Mouse (Mus musculus): Measurements from ENCODE around the gene Fabp3. TPM values are rescaled to one million over a fixed set of nuclear protein-coding genes. Genes with fewer than 3 reads are reported as not detected.

Gene Fabp3
- polyA plus RNA-seq (2015; fragmentation: Nextera tagmentation; extraction: Ambion mirVana): 395 and 401 TPM in 2 replicates

GRCm38 (mm10) chr4:130308231-130309081 is at the start of gene Fabp3, which contains the start of gene Gm10570:
Fabp3 (plus strand) TSS chr4:130308595.
Gm10570 (minus strand) TSS chr4:130308674.

DNA sequence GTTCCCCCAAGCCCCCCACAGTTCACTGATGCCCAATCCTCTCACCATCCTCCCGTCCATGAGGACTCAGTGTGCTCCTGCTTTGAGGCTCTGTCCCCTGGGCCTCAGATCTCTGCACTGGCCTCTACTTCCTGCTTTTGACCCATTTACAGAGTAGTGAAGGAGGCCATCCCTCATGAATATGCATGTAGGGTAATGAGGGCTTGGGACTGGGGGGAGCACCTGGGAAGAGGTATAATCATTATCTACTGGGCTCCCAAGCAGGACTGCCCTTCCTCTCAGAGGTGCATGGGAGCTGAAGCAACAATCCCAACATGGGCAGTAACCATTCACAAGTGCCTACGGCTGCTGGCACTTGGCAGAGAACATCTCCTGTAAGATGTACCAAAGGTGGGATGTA is 29.3 kb upstream of the Fabp3 start, which contains the start of gene Serinc2:
Gene Serinc2 (minus strand): TSS at position 101 of the 400 bp plus-strand sequence.

DNA sequence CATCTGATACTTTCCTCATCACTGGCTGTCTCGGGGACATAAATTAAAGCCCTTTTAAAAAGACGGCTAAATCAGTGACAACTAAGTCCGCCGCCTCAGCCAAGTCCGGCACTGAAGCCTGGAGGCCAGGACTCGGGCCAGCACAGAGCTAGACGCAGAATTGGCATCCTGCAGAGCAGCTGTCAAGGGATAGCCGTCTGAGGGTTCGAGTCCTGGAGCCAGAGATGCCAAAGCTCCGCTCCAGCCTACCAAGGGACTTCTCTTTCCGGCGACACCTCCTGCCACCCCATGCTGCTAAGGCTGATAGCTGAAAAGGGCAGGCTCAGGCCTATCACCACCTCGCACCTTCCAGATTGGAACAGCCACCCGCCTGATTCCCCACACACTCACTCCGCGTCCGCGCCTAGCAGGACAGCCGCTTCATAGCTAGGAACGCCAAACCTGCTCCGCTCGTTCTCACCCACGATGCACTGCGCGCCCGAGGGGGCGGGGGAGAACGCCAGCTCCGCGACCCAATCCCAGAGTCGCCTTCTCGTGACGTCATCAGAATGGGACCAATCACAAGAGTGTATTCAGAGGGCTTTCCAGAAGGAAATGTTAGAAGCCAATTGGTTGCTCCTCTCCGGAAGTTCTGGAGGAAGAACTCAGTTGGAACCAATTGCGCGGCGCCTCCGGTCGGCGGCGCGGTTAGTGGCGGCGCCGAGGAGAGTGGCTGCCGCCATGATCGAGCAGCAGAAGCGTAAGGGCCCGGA is 51.3 kb downstream of the Fabp3 start, which contains the start of the genes Zcchc17 and Snrnp40:
Gene Zcchc17 (minus strand): TSS at position 458 of the 752 bp plus-strand sequence.
Gene Snrnp40 (plus strand): TSS at position 647 of the 752 bp plus-strand sequence.

Other genes starting within 250 kb of the Fabp3 start
- gene Pef1, start 206.0 kb upstream of the Fabp3 start, polyA plus RNA-seq (2015; fragmentation: Nextera tagmentation; extraction: Ambion mirVana): 61.9 and 68.9 TPM in 2 replicates
- 14.8 and 18.2 TPM in 2 replicates for gene Hcrtr1, start 169.2 kb upstream of the Fabp3 start, polyA plus RNA-seq (2015; fragmentation: Nextera tagmentation; extraction: Ambion mirVana)
- 6.4 and 7.0 TPM in 2 replicates for gene Tinagl1, start 133.5 kb upstream of the Fabp3 start, polyA plus RNA-seq (2015; fragmentation: Nextera tagmentation; extraction: Ambion mirVana)
- not detected in 2 replicates for gene Gm853, start 86.2 kb upstream of the Fabp3 start, polyA plus RNA-seq (2015; fragmentation: Nextera tagmentation; extraction: Ambion mirVana)
- 7.1 and 11.2 TPM in 2 replicates for gene Serinc2, start 29.4 kb upstream of the Fabp3 start, polyA plus RNA-seq (2015; fragmentation: Nextera tagmentation; extraction: Ambion mirVana)
- gene Gm10570, start 79 bp downstream of the Fabp3 start, polyA plus RNA-seq (2015; fragmentation: Nextera tagmentation; extraction: Ambion mirVana): 1.7 and 2.2 TPM in 2 replicates
- 102 and 113 TPM in 2 replicates for gene Zcchc17, start 51.3 kb downstream of the Fabp3 start, polyA plus RNA-seq (2015; fragmentation: Nextera tagmentation; extraction: Ambion mirVana)
- gene Snrnp40, start 51.5 kb downstream of the Fabp3 start, polyA plus RNA-seq (2015; fragmentation: Nextera tagmentation; extraction: Ambion mirVana): 68.5 and 72.8 TPM in 2 replicates

All from neural tube, postnatal 0 days (tissue).